Comparison of ENCODE assay signal across 19 mouse cellular contexts in genomic region chr1:54005860-54006386, GRCm38 (mm10).
DNase-seq lines count a peak whose midpoint lies in the region; ATAC-seq and TF ChIP-seq lines count a peak whose summit lies in the region.
"Had no signal": no experiment of that assay in that cellular context is flagged by ENCODE, and none has a peak within 500 bp of the region (broad histone marks: within the 10 kb centered on the region; RNA-seq: fewer than 3 reads in every experiment).

No protein-coding gene starts in this region.

- H3K79me2 ChIP-seq in liver, adult 2 months (ENCODE audit: control insufficient read depth, insufficient read depth, low read length): no peaks in the 10 kb centered on the region

- intact Hi-C loops in heart, postnatal 36 days (cut with DNase I): no loop called here

- H3K27ac ChIP-seq in heart, embryonic 16.5 days (ENCODE audit: low read length): peak overlapping the region; percentile 20
- H3K27ac ChIP-seq in liver, adult 2 months (replicated peaks; ENCODE audit: insufficient read depth, low read depth, low read length): no peak overlapping the region
- peak overlapping the region; percentile 52 for H3K27ac ChIP-seq in bone marrow macrophage, adult 2 months (ENCODE audit: insufficient read depth, low read depth, low read length)
- no peak overlapping the region for H3K27ac ChIP-seq in hindbrain, embryonic 12.5 days
- H3K27ac ChIP-seq: midbrain, embryonic 15.5 days; neural tube, embryonic 15.5 days had no signal

- H3K36me3 ChIP-seq in heart, embryonic 16.5 days (ENCODE audit: control insufficient read depth, insufficient read depth): no peaks in the 10 kb centered on the region
- H3K36me3 ChIP-seq in liver, adult 2 months (ENCODE audit: control insufficient read depth, insufficient read depth, low read length): no peaks in the 10 kb centered on the region
- no peaks in the 10 kb centered on the region for H3K36me3 ChIP-seq in hindbrain, embryonic 12.5 days
- H3K36me3 ChIP-seq: midbrain, embryonic 15.5 days; neural tube, embryonic 15.5 days had no signal

- 17% methylated on average over 5 of the region's 5 CpGs for WGBS in heart, embryonic 16.5 days
- 58% methylated on average over 5 of the region's 5 CpGs for WGBS in liver, adult 2 months
- WGBS in hindbrain, embryonic 12.5 days: 80% methylated on average over 5 of the region's 5 CpGs

- no peak for TF ChIP-seq POLR2A in liver, adult 2 months (IDR thresholded peaks at IDR 0.05; ENCODE audit: extremely low read depth, insufficient read depth, low read length)
- TF ChIP-seq POLR2A in bone marrow macrophage, adult 2 months (IDR thresholded peaks at IDR 0.05; ENCODE audit: borderline replicate concordance, low read depth, low read length): no peak

- H3K4me2 ChIP-seq in heart, embryonic 16.5 days (ENCODE audit: low read depth, low read length): no peak overlapping the region
- no peak overlapping the region for H3K4me2 ChIP-seq in hindbrain, embryonic 12.5 days (replicated peaks)
- H3K4me2 ChIP-seq: midbrain, embryonic 15.5 days; neural tube, embryonic 15.5 days had no signal

- H3K27me3 ChIP-seq in heart, embryonic 16.5 days (ENCODE audit: control insufficient read depth, insufficient read depth, low read length): no peaks in the 10 kb centered on the region
- H3K27me3 ChIP-seq in liver, adult 2 months (ENCODE audit: control insufficient read depth, insufficient read depth, low read length): no peaks in the 10 kb centered on the region
- H3K27me3 ChIP-seq in hindbrain, embryonic 12.5 days: no peaks in the 10 kb centered on the region
- H3K27me3 ChIP-seq: midbrain, embryonic 15.5 days; neural tube, embryonic 15.5 days had no signal

- peak; percentile 46 for DNase-seq in heart, adult 11 months
- no peak for DNase-seq in heart, adult 18-20 months
- no peak for DNase-seq in heart, postnatal 36 days
- peak; percentile 18 for DNase-seq in liver, adult 2 months (ENCODE audit: extremely low read depth, low read depth, low spot score)
- DNase-seq in liver: no peak
- DNase-seq: adrenal gland, postnatal 14 days; cerebellum, adult 11-12 months; cerebellum, postnatal 25 days; gastrocnemius, postnatal 25 days; kidney, adult 8-10 months; lung, adult 2 months; right cerebral cortex, postnatal 14 days; spleen, adult 18-20 months; thymus, postnatal 25 days had no signal

- no peak overlapping the region for H3K9ac ChIP-seq in heart, embryonic 16.5 days (ENCODE audit: low read length)
- no peak overlapping the region for H3K9ac ChIP-seq in liver, adult 2 months (ENCODE audit: low read depth, low read length)
- no peak overlapping the region for H3K9ac ChIP-seq in hindbrain, embryonic 12.5 days
- H3K9ac ChIP-seq: midbrain, embryonic 15.5 days; neural tube, embryonic 15.5 days had no signal

- TF ChIP-seq CTCF in liver, adult 2 months (IDR thresholded peaks at IDR 0.05; ENCODE audit: low read depth, low read length): no peak
- TF ChIP-seq CTCF in bone marrow macrophage, adult 2 months (IDR thresholded peaks at IDR 0.05; ENCODE audit: low read depth, low read length): no peak

- H3K9me3 ChIP-seq in heart, embryonic 16.5 days (replicated peaks; ENCODE audit: control insufficient read depth, low read length): no peaks in the 10 kb centered on the region
- H3K9me3 ChIP-seq in hindbrain, embryonic 12.5 days (replicated peaks): no peaks in the 10 kb centered on the region
- H3K9me3 ChIP-seq: midbrain, embryonic 15.5 days; neural tube, embryonic 15.5 days had no signal

- peaks cover 41% of the 10 kb centered on the region for H3K4me1 ChIP-seq in heart, embryonic 16.5 days (ENCODE audit: control insufficient read depth, insufficient read depth, low read length)
- H3K4me1 ChIP-seq in liver, adult 2 months (ENCODE audit: control insufficient read depth, insufficient read depth, low read length): no peaks in the 10 kb centered on the region
- peaks cover 5% of the 10 kb centered on the region for H3K4me1 ChIP-seq in bone marrow macrophage, adult 2 months (ENCODE audit: control insufficient read depth, insufficient read depth, low read length)
- H3K4me1 ChIP-seq in hindbrain, embryonic 12.5 days: no peaks in the 10 kb centered on the region
- H3K4me1 ChIP-seq: midbrain, embryonic 15.5 days; neural tube, embryonic 15.5 days had no signal

- no peak for ATAC-seq in heart, embryonic 16.5 days (replicated peaks; ENCODE audit: extremely low read depth, insufficient read depth, low FRiP score)
- no peak for ATAC-seq in hindbrain, embryonic 12.5 days (ENCODE audit: low FRiP score)
- ATAC-seq: midbrain, embryonic 15.5 days had no signal

- H3K4me3 ChIP-seq in heart, embryonic 16.5 days (ENCODE audit: low read length): no peak overlapping the region
- no peak overlapping the region for H3K4me3 ChIP-seq in liver, adult 2 months (ENCODE audit: insufficient read depth, low read depth, low read length)
- no peak overlapping the region for H3K4me3 ChIP-seq in bone marrow macrophage, adult 2 months (ENCODE audit: insufficient read depth, low read length)
- H3K4me3 ChIP-seq in hindbrain, embryonic 12.5 days: no peak overlapping the region
- H3K4me3 ChIP-seq: midbrain, embryonic 15.5 days; neural tube, embryonic 15.5 days had no signal

Comparison
In these comparisons a context has a peak if more than half of its experiments do, and no peak if none do; other contexts are left out.
1. DNase-seq: peak in heart, adult 11 months (single experiment) and liver, adult 2 months (single experiment); none in heart, adult 18-20 months (0 of 2), heart, postnatal 36 days (0 of 2) and liver (single experiment).
2. H3K27ac ChIP-seq: peak in heart, embryonic 16.5 days (single experiment) and bone marrow macrophage, adult 2 months (single experiment); none in liver, adult 2 months (single experiment) and hindbrain, embryonic 12.5 days (single experiment).